Mouse (Mus musculus): Measurements from ENCODE around the gene Syngr3. TPM values are rescaled to one million over a fixed set of nuclear protein-coding genes. Genes with fewer than 3 reads are reported as not detected.
A peak's percentile ranks its signal among the peaks of the same experiment; 100 is the strongest.

Gene Syngr3
- polyA plus RNA-seq, 2 experiments = 0.06 to 0.08 TPM

DNA sequence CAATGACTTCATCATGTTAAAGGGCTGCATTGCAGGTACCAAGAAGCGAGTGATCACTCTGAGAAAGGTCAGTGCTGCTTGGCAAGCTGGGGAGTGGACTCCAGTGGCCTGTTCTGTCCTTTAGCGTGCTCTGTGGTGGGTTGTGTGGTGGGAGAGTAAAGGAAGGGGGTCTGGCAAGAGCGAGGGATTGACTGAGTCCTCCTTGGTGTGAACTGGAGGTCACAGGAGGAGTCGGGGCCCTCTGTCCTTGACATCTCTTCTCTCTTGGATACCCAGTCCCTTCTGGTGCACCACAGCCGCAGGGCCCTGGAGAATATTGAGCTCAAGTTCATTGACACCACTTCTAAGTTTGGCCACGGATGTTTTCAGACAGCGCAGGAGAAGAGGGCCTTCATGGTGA lies 45.7 kb upstream of the Syngr3 start:
- WGBS (ENCODE audit: insufficient replicate concordance) = 67% methylated on average over 7 of the region's 7 CpGs
- Histone ChIP-seq H3K27me3 (ENCODE audit: control insufficient read depth, insufficient read depth, low read length) (no peaks in the 10 kb centered on the region), H3K27ac (peak overlapping the region; percentile 85), H3K9ac (replicated peaks) (peak overlapping the region; percentile 75), H3K4me1 (replicated peaks; ENCODE audit: control insufficient read depth in 2 of 2, insufficient read depth in 2 of 2, low read length in 1 of 2) (peaks cover 17 to 21% of the 10 kb centered on the region in 2 experiments), H3K9me3 (ENCODE audit: control insufficient read depth, low read length) (no peaks in the 10 kb centered on the region), H3K4me2 (ENCODE audit: low read depth) (peak overlapping the region; percentile 77), H3K4me3 (ENCODE audit: insufficient read depth in 1 of 2, low read depth in 2 of 2, low read length in 2 of 2) (peak overlapping the region in 1 of 2 experiments; percentile 64; a peak in 1 of 4 replicates), H3K36me3 (replicated peaks; ENCODE audit: control insufficient read depth, insufficient read depth, low read depth) (no peaks in the 10 kb centered on the region; the same call in 1 of the 2 replicates)
- TF ChIP-seq CTCF (IDR thresholded peaks at IDR 0.05; ENCODE audit: low read depth) (no peak), EP300 (IDR thresholded peaks at IDR 0.05; ENCODE audit: low read depth) (no peak)
- DNase-seq (ENCODE audit: low read depth in 3 of 3, low spot score in 3 of 3) = no peak
- no peak for ATAC-seq (ENCODE audit: insufficient read depth)

DNA sequence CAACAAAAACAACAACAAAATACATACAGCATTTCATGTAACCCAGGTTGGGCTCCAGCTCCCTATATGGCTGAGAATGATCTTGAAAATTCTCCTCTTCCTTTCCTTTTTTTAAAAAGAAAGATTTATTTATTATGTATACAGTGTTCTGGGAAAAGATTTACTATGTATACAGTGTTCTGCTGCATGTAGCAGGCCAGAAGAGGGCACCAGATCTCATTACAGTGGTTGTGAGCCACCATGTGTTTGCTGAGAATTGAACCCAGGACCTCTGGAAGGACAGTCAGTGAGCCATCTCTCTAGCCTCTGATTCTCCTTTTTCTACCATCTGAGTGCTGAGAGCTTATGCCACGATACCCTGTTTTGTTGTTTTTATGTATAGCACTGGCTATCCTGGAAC lies 44.8 kb upstream of the Syngr3 start:
- no peaks in the 10 kb centered on the region for H3K27me3 ChIP-seq (ENCODE audit: control insufficient read depth, insufficient read depth, low read length)
- H3K9ac ChIP-seq (replicated peaks) = no peak overlapping the region
- H3K36me3 ChIP-seq (replicated peaks; ENCODE audit: control insufficient read depth, insufficient read depth, low read depth) = no peaks in the 10 kb centered on the region
- no peak for ATAC-seq (ENCODE audit: insufficient read depth)
- no peaks in the 10 kb centered on the region for H3K9me3 ChIP-seq (ENCODE audit: control insufficient read depth, low read length)
- DNase-seq (ENCODE audit: low read depth in 3 of 3, low spot score in 3 of 3) = no peak
- H3K27ac ChIP-seq = no peak overlapping the region
- H3K4me1 ChIP-seq (replicated peaks; ENCODE audit: control insufficient read depth in 2 of 2, insufficient read depth in 2 of 2, low read length in 1 of 2) = peaks cover 17 to 21% of the 10 kb centered on the region in 2 experiments
- H3K4me3 ChIP-seq (ENCODE audit: insufficient read depth in 1 of 2, low read depth in 2 of 2, low read length in 2 of 2) = no peak overlapping the region
- TF ChIP-seq CTCF (IDR thresholded peaks at IDR 0.05; ENCODE audit: low read depth) = peak; percentile 32; the same call in 1 of the 2 replicates
- TF ChIP-seq EP300 (IDR thresholded peaks at IDR 0.05; ENCODE audit: low read depth) = no peak
- H3K4me2 ChIP-seq (ENCODE audit: low read depth) = no peak overlapping the region
- 69% methylated on average over 1 of the region's 1 CpGs for WGBS (ENCODE audit: insufficient replicate concordance)

DNA sequence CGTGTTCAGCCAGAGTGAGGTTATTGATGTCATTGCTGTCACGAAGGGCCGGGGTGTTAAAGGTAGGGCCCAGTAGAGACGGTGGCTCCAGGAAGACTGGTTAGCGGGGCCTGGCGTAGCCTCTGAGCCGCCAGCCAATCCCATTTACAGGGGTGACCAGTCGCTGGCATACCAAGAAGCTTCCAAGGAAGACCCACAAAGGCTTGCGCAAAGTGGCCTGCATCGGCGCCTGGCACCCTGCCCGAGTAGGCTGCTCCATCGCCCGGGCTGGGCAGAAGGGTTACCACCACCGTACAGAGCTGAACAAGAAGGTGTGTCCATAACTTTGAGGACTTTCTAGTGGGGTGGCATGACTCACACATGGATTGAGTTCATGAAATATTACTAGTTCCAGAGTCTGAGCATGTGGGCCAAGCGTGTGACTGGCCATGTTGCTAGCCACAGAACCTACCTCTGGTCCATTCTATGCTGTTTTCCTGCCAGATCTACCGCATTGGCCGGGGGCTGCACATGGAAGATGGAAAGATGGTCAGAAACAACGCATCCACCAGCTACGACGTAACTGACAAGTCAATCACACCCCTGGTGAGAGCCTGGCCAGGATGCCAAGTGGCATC lies 43.8 kb upstream of the Syngr3 start:
- no peak for TF ChIP-seq CTCF (IDR thresholded peaks at IDR 0.05; ENCODE audit: low read depth)
- TF ChIP-seq EP300 (IDR thresholded peaks at IDR 0.05; ENCODE audit: low read depth) = no peak
- Histone ChIP-seq H3K9me3 (ENCODE audit: control insufficient read depth, low read length) (no peaks in the 10 kb centered on the region), H3K4me3 (ENCODE audit: insufficient read depth in 1 of 2, low read depth in 2 of 2, low read length in 2 of 2) (no peak overlapping the region), H3K4me1 (replicated peaks; ENCODE audit: control insufficient read depth in 2 of 2, insufficient read depth in 2 of 2, low read length in 1 of 2) (peaks cover 17 to 21% of the 10 kb centered on the region in 2 experiments), H3K36me3 (replicated peaks; ENCODE audit: control insufficient read depth, insufficient read depth, low read depth) (no peaks in the 10 kb centered on the region), H3K9ac (replicated peaks) (no peak overlapping the region), H3K4me2 (ENCODE audit: low read depth) (no peak overlapping the region), H3K27ac (no peak overlapping the region), H3K27me3 (ENCODE audit: control insufficient read depth, insufficient read depth, low read length) (no peaks in the 10 kb centered on the region)
- ATAC-seq (ENCODE audit: insufficient read depth) = no peak
- DNase-seq (ENCODE audit: low read depth in 3 of 3, low spot score in 3 of 3) = no peak
- 79% methylated on average over 21 of the region's 21 CpGs for WGBS (ENCODE audit: insufficient replicate concordance)

DNA sequence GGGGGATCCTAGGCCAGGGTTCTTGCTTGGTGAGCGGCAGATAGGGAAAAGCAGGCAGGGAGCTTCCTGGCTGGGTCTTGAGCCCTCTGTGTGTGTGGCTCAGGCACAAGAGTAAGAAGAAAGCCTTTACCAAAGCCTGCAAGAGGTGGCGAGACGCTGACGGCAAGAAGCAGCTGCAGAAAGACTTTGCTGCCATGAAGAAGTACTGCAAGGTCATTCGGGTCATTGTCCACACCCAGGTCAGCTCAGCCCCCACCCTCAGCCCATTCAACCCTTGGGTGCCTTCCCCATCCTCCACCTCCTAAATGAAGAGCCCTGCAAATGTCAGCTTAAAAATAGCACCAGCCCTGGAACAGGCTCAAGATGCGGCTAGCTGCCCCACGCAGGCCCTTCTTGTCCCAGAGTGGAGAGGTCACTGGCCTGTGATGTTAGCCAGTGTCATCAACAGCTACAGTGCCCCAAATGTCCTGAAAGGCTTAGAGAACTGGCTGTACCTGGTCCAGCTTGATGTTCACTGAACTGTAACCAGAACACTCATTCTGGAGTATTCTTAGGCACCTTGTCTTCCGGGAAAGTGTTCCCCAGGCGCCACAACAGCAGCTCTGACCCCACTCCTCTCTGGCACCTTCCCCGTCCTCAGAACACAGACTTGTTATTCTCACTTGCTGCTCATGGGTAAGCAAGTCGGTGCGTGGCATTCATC lies 42.6 kb upstream of the Syngr3 start:
- H3K36me3 ChIP-seq (replicated peaks; ENCODE audit: control insufficient read depth, insufficient read depth, low read depth) = no peaks in the 10 kb centered on the region
- no peaks in the 10 kb centered on the region for H3K9me3 ChIP-seq (ENCODE audit: control insufficient read depth, low read length)
- H3K27ac ChIP-seq = no peak overlapping the region
- DNase-seq (ENCODE audit: low read depth in 3 of 3, low spot score in 3 of 3) = no peak
- WGBS (ENCODE audit: insufficient replicate concordance) = 77% methylated on average over 12 of the region's 12 CpGs
- H3K4me1 ChIP-seq (replicated peaks; ENCODE audit: control insufficient read depth in 2 of 2, insufficient read depth in 2 of 2, low read length in 1 of 2) = peaks cover 9 to 11% of the 10 kb centered on the region in 2 experiments
- no peak for ATAC-seq (ENCODE audit: insufficient read depth)
- H3K4me3 ChIP-seq (ENCODE audit: insufficient read depth in 1 of 2, low read depth in 2 of 2, low read length in 2 of 2) = no peak overlapping the region
- no peaks in the 10 kb centered on the region for H3K27me3 ChIP-seq (ENCODE audit: control insufficient read depth, insufficient read depth, low read length)
- no peak overlapping the region for H3K4me2 ChIP-seq (ENCODE audit: low read depth)
- TF ChIP-seq EP300 (IDR thresholded peaks at IDR 0.05; ENCODE audit: low read depth) (no peak), CTCF (IDR thresholded peaks at IDR 0.05; ENCODE audit: low read depth) (no peak)
- no peak overlapping the region for H3K9ac ChIP-seq (replicated peaks)

DNA sequence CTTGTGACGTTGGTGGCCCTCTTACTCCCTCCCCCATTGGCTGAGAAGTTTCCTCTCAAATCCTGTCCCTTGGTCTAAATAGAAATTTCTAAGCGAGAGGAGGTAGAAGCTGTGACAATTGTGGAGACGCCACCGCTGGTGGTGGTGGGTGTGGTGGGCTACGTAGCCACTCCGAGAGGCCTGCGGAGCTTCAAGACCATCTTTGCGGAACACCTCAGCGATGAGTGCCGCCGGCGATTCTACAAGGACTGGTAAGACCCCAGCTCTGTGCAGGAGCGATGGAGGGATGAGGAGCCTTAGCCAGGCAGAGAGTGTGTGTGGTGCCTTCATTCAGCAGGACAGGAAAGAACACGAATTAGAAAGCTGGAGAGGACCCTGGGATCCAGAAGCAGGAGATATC lies 41.0 kb upstream of the Syngr3 start:
- no peaks in the 10 kb centered on the region for H3K27me3 ChIP-seq (ENCODE audit: control insufficient read depth, insufficient read depth, low read length)
- ATAC-seq (ENCODE audit: insufficient read depth) = no peak
- H3K9ac ChIP-seq (replicated peaks) = no peak overlapping the region
- TF ChIP-seq CTCF (IDR thresholded peaks at IDR 0.05; ENCODE audit: low read depth) (no peak), EP300 (IDR thresholded peaks at IDR 0.05; ENCODE audit: low read depth) (no peak)
- no peak overlapping the region for H3K4me3 ChIP-seq (ENCODE audit: insufficient read depth in 1 of 2, low read depth in 2 of 2, low read length in 2 of 2)
- H3K27ac ChIP-seq = no peak overlapping the region
- H3K4me1 ChIP-seq (replicated peaks; ENCODE audit: control insufficient read depth in 2 of 2, insufficient read depth in 2 of 2, low read length in 1 of 2) = peaks cover 3% of the 10 kb centered on the region in 2 experiments
- no peak overlapping the region for H3K4me2 ChIP-seq (ENCODE audit: low read depth)
- H3K9me3 ChIP-seq (ENCODE audit: control insufficient read depth, low read length) = no peaks in the 10 kb centered on the region
- 69% methylated on average over 14 of the region's 14 CpGs for WGBS (ENCODE audit: insufficient replicate concordance)
- H3K36me3 ChIP-seq (replicated peaks; ENCODE audit: control insufficient read depth, insufficient read depth, low read depth) = no peaks in the 10 kb centered on the region
- DNase-seq (ENCODE audit: low read depth in 3 of 3, low spot score in 3 of 3) = no peak
